Mouse (Mus musculus) adrenal gland, postnatal 4 days (tissue): ENCODE results near the gene Mvb12b. TPM values are rescaled to one million over a fixed set of nuclear protein-coding genes. Genes with fewer than 3 reads are reported as not detected.

ENCODE experiments used
- DNase-seq, 2 experiments: peaks; one replicate each; pipeline ENCODE4 v3.0.0; 2021 to 2022; ENCODE audit warnings: low spot score in 2 of 2, mixed read lengths in 2 of 2
- total RNA-seq, 2 experiments: library from RNA; stranded (reverse); gene quantifications; 2 replicates each; pipeline ENCODE4 v1.2.3; 2021

Mvb12b gene
- total RNA-seq, 2 experiments from 2014 or later: 36.9 to 37.5 TPM

DNA sequence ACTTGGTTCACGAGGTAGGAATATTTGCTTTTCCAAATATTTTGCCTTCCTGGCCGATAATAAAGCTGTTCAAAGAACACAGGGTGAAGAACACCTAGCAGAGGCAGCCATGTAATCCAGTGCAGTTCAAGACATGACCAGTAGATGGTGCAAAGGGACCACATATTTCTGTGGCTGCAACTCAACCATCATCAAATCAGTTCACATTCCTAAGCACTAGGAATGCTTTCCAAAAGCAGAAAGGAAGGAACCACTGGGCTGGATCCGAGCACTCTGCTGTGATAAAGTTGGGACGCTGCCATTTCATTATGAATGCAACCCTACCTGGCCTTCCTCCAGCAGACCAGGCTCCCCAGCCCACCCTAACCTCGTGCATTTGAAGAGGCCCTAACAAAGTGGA lies 141.3 kb downstream of the Mvb12b start:
- DNase-seq: peak in 1 of 2 experiments; percentile 31

DNA sequence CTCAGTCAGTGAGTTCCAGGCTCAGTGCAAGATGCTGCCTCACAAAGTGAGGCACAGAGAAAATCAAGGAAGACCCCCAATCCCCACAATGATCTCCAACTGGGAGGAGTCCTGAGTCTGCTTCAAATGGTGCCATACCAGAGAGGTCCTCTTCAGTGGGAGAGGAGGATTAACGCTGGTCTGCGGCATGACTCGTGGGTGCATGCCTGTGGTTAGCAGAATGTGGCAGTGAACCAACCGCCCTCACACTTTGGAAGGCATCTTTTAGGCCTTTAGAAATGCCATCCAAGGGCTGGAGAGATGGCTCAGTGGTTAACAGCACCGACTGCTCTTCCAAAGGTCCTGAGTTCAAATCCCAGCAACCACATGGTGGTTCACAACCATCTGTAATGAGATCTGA lies 142.0 kb downstream of the Mvb12b start:
- no peak for DNase-seq

DNA sequence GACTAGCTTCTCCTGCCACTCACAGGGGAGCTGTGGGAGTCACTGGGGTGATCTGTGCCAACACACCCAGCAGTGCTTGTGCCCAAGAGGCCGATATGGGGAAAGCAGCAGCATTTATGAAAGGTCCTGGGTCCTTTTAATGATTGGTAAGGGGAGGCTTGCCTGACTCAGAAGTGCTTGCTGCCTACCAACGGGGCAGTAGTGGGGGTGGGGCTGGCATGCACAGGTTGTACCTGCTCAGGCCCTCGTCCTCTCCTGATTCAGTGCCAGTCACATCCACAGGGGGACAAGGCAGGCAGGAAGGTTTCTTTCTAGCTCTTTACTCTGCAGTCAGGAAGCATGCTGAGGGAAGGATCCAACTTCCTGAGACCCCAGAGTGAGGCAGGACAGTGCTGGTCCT lies 150.6 kb downstream of the Mvb12b start:
- DNase-seq: no peak

DNA sequence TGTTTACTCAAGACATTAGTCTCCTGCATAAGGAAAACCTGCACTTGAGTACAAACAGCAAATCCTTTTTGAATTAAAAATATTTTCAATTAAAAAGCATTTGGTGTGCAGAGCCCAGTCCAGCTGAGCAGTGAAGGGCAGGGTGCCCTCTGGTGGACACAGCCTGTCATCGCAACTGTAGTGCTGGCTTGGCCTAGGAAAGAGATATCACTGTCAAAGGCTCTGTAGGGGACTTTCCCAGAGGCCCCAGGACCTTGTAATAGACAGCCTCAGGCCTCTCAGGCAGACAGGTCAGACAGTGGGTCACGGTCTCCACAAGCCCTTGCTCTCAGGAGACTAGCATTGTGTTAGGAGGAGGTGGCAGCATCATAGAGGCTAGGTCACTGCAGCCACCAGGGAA lies 151.0 kb downstream of the Mvb12b start:
- DNase-seq: peak; percentile 29

DNA sequence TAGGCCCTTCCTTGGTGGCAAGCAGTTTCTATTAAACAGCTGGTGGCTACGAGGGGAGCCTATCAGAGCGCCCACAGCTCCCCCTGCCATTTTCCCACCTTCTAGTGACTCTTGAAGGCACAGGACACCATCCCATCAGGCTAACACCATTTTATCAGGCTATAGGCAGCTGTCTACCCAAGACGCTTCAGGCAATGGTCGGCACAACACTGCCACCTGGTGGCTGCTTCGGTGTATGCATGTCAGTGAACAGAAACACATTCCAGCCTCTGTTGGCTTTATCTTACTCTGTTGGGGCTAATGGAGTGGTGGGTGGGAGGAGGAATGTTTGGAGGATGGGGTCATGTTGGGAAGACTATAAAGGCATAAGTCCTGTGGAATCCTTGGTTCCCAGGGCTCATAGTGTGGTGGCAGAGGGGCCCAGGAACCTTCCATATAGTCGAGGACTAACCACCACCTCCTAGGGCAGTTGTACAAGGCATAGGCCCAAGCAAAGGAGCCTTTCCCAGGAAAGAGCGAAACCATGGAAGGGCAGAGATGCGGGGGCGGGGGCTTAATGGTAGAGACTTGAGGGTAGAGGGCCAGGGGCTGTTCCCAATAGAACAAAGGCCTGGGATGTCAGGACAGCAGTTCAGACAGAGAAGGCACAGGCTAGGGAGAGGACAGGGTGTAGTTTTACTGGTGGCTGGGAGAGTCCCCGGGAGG lies 152.8 kb downstream of the Mvb12b start:
- peak; percentile 54 to 73 for DNase-seq

DNA sequence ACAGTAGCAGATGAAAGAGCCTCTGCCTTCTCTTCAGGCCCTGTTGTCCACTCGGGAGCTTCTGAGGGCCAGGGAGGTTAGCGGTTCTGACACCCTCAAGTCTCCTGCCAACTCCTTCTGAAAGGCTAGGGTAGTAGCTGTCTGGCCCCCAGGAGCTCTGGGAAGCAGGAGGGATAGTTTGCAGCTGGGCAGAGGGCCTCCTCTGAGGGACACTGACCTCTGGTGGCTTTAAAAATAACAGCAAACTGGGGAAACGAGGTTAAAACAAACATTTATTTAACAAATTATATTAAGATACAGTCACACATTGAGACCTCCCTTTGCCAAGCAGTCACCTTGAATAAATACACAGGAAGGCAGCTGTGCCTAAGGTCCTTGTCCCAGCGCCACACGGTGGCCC lies 158.0 kb downstream of the Mvb12b start:
- no peak for DNase-seq

DNA sequence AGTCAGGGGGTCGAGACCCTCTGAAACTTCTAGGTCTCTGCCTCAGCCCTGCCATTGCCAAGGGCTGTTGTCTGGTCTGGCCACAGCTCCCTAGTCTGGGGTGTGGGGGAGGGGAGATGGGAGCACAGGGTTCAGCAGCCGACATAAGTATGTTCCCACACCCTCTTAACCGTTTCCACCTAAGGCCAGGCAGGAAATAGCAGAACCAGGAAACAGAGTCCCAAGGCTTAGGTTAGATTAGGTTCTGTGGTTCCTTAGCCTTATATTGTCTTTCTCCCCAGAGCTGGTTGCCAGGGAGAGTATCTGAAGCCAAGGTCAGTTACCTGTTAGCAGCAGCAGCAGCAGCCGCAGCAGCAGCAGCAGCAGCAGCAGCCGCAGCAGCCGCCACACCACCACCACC lies 160.5 kb downstream of the Mvb12b start:
- DNase-seq: no peak

DNA sequence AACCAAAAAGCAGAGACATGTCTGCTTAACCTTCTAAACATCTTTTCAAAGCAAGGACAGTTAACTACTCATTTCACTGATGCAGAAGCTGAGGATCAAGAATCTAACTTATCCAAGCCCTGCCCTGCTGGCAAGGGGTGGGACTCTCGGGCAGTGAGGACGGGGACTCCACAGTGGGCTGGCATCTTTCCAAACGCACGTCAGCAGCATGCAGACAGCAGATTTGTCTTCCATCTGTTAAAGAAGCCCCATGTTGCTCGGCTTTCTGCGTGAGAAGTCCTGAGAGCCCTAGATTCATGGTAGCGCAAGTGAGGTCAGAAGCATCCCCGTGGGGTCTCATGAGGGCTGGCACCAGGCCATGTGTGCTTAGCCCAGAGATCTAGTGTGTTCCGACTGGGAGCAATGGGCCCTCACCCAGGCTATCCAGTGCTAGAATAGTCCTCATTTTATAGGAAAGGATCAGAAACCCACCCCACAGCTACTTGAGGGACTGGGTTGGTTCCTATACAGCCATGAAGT lies 167.3 kb downstream of the Mvb12b start:
- DNase-seq: no peak

DNA sequence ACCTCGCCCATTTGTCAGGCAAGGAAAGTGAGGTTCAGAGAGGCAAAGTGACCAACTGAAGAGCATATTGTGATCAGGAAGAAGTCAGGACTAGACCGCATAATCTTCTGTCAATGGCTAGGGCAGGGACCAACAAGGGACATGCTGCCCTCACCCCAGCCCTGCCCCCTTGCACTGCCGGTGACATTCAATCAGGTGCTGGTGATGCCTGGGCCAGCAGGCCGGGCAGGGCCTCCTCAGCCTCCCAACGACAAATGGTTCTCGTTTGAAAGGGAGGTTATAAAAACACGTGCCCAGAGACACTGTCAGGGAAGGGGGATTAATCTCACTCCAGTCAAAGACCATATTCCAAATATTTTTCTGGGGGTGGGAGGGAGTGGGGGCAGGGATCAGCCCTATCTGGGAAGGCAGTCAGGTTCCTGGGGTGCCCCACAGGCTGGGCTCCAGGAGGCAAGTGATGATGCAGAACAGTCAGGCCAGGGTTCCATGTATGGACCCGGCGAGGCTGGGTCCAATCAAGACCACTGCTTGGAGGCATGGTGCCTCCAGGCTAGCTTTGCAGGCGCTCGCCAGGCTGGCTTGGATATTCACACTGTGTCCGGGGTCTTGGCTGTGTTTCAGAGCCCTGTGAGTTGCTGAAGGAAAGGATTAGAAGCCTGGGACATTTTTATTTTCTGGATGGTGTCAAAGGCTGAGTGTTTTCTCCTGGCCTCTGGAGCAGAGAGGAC lies 168.2 kb downstream of the Mvb12b start:
- DNase-seq: no peak

DNA sequence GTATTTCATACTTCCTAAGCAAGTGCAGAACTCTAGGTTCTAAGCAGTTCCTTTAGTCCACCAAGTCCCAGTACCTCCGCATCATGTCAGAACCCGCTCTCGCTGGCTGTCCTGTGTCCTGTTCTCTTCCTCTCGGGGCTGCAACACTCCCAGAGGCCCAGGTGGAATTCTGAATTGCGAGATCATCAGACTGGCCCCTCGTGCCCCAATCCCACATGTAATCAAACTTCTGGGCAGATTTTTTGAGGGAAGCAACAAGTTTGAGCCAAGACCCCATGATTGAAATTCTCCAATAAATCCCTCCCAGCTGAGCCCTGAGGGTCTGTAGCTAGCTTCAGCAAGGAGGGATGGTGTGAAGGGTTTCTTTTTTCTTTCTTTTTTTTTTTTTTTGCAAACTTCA lies 169.2 kb downstream of the Mvb12b start:
- no peak for DNase-seq

DNA sequence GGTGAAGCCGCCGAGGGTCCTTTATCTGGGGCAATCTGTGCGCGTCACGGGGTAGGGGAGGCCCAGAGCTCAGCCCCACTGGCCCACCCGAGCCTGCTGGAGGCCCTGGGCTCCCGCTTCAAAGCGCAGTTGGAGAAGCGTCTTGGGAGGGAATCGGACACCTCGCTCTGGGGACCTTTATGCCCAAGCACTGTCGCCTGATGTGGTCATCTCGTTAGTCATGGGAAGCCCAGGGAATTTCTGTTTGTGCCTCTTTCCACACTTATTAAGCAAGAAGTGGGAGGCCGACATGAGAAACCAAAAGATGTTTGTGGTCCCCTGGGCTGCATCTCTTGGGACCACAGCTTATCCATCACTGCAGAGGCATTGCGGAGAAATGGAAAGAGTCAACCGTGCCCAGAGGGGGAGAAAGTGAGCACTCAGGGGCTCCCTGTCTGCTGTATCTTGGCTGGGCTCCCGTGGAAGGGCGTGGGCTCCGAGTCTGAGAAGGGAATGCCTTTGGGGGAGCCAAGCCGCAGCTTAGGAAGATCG lies 169.9 kb downstream of the Mvb12b start:
- DNase-seq: no peak

DNA sequence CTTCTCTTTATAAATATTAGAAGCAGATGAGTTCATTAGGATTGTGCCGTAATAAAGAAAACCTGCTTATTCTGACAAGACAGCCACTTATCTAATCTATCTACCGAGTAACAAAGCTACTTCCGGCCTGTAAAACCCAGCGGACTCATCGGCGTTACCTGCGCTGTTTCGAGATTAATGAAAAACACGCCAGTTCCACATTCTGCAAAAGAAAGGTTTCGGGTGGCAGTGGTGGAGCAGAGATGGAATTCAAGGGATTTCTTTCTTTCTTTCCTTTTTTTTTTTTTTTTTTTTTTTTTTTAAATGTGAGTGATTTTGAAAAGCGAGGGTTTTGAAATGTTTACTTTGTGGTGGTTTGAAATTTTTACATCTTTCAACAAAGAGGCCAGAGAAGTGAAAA lies 170.4 kb downstream of the Mvb12b start:
- DNase-seq: no peak

DNA sequence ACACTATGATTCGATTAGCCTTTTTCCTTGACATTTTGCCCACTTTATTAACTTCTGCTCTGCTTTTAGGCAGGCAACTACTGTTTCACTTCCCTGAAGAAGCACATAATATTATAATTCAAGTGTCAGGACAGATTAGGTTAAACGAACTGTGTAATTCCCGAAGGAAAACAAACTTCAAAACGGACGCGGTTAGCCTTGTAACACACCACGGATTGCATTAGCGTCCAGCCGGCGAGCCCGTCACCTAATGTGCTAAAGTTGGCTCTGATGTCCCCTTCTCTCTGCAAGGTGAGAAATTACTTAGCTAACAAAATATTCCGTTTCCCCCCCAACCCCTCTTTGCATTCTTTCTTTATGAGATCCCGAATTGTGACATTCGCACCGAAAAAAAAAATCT lies 170.9 kb downstream of the Mvb12b start:
- no peak for DNase-seq

DNA sequence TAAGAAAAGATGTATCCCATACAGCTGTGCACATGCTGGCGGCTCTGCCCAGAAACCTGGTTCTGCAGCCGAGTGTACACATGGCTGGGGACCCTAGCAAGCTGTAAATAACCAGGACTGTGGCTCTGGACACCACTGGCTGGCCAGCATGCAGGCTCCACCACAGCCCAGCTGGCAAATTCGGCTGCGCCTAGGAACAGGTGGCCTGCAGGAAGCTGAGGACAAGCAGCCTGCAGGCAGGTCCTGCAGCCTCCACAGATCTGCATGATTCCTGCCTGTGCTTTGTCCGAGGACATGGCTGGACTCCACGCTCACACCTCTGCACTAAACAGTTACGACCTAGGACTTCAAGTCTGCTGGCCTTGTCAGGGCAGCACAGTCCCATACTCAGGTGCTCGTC lies 172.8 kb downstream of the Mvb12b start:
- no peak for DNase-seq

DNA sequence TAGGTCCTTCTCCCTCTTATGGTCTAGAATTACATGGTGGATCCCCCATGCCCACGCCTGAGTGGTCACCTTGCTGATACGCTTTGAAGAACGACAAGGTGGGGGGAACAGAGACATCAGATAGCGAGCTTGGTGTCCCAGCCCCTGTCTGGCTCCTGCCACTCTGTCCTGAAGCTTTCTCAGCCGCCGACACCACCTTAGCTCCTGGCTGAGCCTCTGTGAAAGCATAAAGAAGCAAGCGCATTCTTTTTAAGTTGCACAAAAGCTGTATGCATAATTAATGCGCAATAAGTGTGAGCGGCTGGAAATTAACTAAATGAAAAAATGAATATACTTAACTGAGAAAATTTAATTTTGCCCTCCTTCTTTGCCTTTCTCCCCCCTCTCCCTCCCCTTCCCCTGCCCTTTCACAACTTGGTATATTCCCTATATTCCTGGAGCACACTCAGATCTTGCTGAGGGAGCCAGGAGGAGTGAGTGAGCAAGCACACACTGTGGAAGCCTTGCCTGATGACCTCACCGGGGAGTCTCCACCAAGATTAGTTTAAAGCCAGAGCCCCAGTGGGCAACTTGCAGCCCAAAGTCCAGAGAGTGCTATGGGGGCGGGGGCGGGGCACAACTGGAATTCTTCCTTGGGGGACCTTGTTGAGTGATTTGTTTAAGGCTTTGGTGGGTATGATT lies 174.0 kb downstream of the Mvb12b start:
- DNase-seq: no peak

DNA sequence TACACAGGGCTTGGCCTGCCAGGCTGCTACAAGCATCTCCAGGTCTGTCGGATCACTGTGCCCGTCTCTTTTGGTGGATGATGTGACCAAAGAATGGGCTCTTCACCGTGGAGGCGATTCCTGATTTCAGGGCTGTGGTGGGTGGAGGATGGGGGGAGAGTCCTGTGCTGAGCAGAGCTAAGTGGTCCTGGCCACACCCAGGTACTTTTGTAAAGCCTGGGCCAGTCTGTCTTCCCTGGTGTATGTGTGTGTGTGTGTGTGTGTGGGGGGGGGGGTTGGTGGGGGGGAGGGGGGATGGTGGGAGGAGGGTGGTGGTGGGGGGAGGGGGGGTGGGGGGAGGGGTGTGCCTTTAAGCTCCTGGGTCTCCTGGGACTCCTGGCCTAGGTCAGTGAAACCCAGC lies 174.9 kb downstream of the Mvb12b start:
- no peak for DNase-seq

DNA sequence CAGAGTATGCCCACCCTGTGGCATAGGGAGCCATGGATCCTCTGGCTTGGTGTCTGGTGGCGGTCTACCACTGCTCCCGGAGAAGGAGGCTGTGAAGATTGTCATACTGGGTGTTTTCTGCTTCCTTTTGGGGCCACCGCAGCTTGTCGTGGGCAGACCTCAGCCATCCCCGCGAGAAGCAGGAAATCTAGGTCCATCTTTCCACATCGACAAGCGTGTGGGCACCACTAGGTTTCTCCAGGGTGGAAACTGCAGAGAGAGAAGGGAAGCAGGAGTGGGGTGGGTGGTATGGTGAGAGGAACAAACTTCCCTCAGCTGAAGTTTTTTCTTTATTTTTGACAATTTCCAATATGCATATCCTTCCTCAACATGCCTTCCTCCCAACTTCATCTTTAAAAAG lies 178.9 kb downstream of the Mvb12b start:
- no peak for DNase-seq

DNA sequence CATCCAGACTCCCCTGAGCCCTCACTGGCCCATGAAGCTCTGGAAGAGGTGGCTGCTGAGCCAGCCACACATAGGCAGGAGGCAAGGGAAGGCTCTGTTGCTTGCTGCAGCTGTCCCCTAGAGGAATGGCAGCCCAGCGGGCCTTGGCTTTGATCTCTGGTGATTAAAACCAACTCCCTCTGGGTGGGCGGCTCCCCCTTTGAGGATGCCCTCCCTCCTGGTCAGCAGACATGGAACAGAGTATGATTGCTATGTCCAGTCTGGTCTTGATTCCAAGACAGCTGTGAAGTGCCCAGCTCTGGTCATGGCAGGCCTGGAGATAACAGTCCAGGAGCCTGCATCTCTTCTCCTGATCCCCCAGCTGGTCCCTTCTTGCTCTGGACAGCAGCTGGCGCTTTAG lies 179.7 kb downstream of the Mvb12b start:
- DNase-seq: no peak

DNA sequence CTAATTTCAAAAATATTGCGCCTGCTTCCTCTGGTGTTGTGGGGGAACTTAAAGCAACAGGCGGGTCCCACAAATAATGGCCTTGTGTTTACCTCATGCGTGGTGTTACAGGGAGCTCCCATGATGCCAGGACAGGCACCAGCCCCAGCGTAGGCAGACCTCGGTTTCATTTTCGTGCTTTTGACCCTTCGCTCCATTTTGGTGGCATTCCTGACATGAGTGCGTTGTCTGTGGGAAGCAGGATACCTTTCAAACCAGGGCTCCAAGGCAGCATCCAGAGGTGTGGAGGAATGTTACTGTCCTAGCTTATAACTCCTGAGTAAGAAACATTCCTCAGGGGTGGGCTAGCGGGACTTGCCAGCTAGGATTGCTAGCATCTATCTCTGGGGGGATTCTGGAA lies 181.3 kb downstream of the Mvb12b start:
- DNase-seq: no peak

DNA sequence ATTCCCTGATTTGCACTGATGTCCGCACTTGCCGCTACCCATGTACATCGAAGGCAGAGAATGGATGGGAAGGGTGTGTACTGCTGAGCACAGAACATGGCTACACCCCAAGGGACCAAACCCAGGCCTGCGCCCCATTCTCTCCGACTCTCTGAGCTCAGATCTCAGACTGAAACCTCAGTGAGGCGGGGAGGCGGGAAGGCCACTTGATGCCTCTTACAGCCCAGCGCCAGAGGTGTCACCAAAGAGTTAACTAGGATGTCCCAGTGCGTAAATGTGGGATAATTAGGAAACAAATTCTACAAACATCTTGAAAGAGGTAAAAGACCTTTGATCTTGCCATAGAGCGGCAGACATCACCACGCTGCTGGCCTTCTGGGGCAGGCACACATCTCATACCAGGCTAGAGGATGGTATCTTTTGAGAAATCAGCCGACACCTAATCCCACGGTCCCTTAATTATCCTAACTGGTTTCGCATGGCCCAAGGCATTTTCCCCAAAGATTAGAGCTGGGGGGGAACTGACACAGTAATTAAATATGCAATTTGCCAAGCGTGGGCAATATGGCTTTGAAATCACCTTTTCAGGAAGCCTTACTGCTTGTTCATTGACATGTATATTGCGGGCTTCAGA lies 181.9 kb downstream of the Mvb12b start:
- no peak for DNase-seq

DNA sequence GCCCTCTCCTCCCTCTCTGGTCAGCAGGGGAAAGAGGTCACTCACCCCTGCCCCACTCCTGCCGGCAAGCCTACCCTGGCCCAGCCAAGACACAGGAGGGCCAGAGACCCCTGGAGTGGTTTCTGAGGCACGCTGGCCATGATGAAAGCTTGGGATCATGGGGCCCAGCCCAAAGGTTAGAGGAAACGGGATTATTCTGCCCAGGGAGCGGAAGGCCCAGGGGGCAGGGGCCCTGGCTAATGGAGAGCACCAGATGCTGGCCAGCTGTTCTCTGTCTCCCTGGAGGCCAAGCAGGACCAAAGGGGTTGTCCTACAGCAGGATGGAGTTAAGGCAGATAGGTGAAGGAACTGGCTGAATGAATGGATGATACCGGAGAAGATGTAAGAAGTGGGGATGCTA lies 184.5 kb downstream of the Mvb12b start:
- no peak for DNase-seq
